Mouse (Mus musculus): ENCODE measurements at regions not wholly inside any gene's neighbourhood (a gene's known extent, or its start where the extent isn't known, plus 50 kb on each side); places are given as distances from the start of the nearest gene placed in this dataset.

DNA sequence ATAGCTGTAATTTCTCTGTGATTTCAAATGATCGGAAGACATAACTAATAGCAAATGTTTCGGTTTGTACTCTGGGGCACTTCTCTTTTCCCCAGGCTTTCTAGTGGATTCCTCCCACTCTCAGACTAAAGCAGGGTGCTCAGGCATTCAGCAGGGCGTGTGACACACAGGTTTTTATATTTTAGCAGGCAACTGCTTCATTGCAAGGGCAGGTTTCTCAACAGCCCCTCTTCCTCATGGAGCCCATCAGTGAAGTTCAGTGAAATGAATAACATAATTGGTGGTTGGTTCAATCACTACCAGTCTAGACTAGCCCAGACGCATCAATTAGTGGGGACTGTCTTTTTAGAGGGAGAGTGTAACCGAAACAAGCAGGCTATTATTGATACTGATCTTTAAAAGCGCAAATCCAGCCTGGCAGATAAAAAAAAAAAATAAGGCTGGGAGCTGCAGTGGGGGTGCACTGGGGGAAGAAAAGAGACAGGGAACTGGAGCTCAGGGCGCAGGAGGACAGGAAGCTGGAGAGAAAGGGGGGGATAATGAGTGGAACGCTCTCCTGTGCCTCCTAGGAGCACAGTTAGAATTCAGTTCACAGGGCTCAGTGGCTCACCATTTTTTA lies 422.3 kb upstream of the Ubash3b start:
- Histone ChIP-seq H3K4me3 (ENCODE audit: control insufficient read depth, low read depth, low read length) (no peak overlapping the region; the same call in 1 of the 2 replicates), H3K27me3 (ENCODE audit: control insufficient read depth, insufficient read depth, low read length) (no peaks in the 10 kb centered on the region), H3K36me3 (ENCODE audit: control insufficient read depth, insufficient read depth, low read length) (no peaks in the 10 kb centered on the region), H3K27ac (ENCODE audit: control insufficient read depth, insufficient read depth, low read depth, low read length) (peak overlapping the region; percentile 8; the same call in 1 of the 2 replicates), H3K4me1 (ENCODE audit: control insufficient read depth, insufficient read depth, low read length) (peaks cover 2% of the 10 kb centered on the region; the same call in 1 of the 2 replicates)
- TF ChIP-seq CTCF (IDR thresholded peaks at IDR 0.05; ENCODE audit: control insufficient read depth, insufficient read depth, insufficient replicate concordance, low read depth, low read length): no peak

DNA sequence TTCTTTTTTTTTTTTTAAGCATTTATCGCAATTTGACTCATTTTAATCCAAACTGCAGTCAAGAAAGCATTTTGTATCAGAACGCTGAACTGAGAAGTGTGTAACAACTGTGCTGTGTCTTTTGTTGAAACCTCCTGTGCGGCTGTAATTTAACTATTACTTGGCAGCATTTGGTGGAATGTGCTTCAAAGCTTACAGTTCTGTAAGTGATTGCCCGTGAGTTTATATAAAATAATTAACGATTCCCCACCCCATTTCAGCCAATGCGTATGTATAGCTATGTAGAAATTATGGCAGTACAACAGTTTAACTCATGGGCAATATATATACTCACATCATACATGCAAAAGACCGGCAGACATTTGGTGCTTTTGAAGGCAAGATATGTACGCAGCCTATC lies 421.8 kb upstream of the Ubash3b start:
- Histone ChIP-seq H3K27me3 (ENCODE audit: control insufficient read depth, insufficient read depth, low read length) (no peaks in the 10 kb centered on the region), H3K27ac (ENCODE audit: control insufficient read depth, insufficient read depth, low read depth, low read length) (no peak overlapping the region), H3K36me3 (ENCODE audit: control insufficient read depth, insufficient read depth, low read length) (no peaks in the 10 kb centered on the region), H3K4me1 (ENCODE audit: control insufficient read depth, insufficient read depth, low read length) (peaks cover 2% of the 10 kb centered on the region; the same call in 1 of the 2 replicates), H3K4me3 (ENCODE audit: control insufficient read depth, low read depth, low read length) (no peak overlapping the region)
- TF ChIP-seq POLR2A (IDR thresholded peaks at IDR 0.05; ENCODE audit: control insufficient read depth, low read depth, low read length) (no peak), CTCF (IDR thresholded peaks at IDR 0.05; ENCODE audit: control insufficient read depth, insufficient read depth, insufficient replicate concordance, low read depth, low read length) (no peak)

DNA sequence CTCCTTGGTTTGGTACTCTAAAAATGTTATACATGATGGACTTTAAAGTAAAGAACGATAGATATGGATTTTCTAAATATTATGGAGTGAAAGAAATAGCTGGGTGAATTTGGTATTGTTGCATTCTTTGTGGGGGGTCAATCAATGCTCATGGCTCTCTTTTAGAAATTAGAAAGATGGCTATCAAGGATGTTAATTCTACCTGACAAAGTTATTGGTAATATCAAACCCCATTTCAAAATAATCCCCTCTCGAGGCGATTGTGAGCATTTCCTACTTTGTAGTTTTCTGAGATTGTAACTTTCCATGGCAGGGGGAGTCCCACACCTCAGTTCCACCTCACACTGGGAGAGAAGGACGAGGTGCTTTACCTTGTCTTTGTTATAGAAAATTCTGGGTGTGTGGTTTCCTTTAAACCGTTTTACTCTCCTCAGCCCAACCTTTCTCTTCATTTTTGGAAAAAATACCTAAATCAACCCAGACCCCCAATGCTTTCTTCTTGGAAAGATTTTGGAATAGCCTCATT lies 421.3 kb upstream of the Ubash3b start:
- H3K36me3 ChIP-seq (ENCODE audit: control insufficient read depth, insufficient read depth, low read length): no peaks in the 10 kb centered on the region
- peaks cover 2% of the 10 kb centered on the region; the same call in 1 of the 2 replicates for H3K4me1 ChIP-seq (ENCODE audit: control insufficient read depth, insufficient read depth, low read length)
- TF ChIP-seq CTCF (IDR thresholded peaks at IDR 0.05; ENCODE audit: control insufficient read depth, insufficient read depth, insufficient replicate concordance, low read depth, low read length) (no peak), POLR2A (IDR thresholded peaks at IDR 0.05; ENCODE audit: control insufficient read depth, low read depth, low read length) (no peak)
- H3K27ac ChIP-seq (ENCODE audit: control insufficient read depth, insufficient read depth, low read depth, low read length): peak overlapping the region; percentile 29; the same call in 1 of the 2 replicates
- H3K27me3 ChIP-seq (ENCODE audit: control insufficient read depth, insufficient read depth, low read length): no peaks in the 10 kb centered on the region
- H3K4me3 ChIP-seq (ENCODE audit: control insufficient read depth, low read depth, low read length): no peak overlapping the region

DNA sequence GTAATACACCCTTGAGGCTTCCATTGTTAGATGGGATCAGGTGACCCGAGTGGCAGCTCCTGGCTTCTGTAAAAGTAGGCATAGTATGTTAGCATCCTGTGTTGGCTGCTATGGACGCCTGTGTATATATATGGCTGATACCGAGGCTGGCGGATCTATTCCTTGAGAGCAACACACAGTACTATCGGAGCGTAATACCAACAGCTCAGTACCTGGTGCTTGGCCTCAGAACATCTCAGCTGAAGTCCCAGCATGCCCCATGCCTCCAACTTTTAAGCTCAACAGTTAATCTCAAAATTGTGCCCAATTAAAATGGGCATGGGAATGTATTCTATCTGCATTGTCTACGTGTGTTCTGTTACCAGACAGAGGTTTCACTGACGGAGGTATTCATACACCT lies 420.7 kb upstream of the Ubash3b start:
- Histone ChIP-seq H3K4me1 (ENCODE audit: control insufficient read depth, insufficient read depth, low read length) (peaks cover 2% of the 10 kb centered on the region; the same call in 1 of the 2 replicates), H3K27ac (ENCODE audit: control insufficient read depth, insufficient read depth, low read depth, low read length) (0 out of 2 replicates have a peak overlapping the region, but pooled peaks have one; percentile 21), H3K4me3 (ENCODE audit: control insufficient read depth, low read depth, low read length) (peak overlapping the region; percentile 39), H3K27me3 (ENCODE audit: control insufficient read depth, insufficient read depth, low read length) (no peaks in the 10 kb centered on the region), H3K36me3 (ENCODE audit: control insufficient read depth, insufficient read depth, low read length) (no peaks in the 10 kb centered on the region)
- TF ChIP-seq POLR2A (IDR thresholded peaks at IDR 0.05; ENCODE audit: control insufficient read depth, low read depth, low read length) (no peak), CTCF (IDR thresholded peaks at IDR 0.05; ENCODE audit: control insufficient read depth, insufficient read depth, insufficient replicate concordance, low read depth, low read length) (no peak)

DNA sequence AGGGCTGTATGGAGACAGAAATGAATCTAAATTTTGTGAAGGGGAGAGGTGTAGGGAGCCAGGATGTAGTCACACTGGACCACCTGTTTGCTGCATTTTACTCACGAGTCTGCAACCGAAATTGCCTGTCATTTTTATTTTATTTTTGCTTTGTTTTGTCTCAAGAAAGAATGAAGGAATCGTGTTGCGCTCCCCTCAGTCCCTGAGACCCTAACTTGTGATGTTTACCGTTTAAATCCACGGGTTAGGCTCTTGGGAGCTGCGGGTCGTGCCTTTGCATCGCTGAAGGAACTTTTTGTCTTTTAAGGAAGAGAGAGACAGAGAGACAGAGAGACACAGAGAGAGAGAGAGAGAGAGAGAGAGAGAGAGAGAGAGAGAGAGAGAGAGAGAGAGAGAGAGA lies 420.2 kb upstream of the Ubash3b start:
- no peak for TF ChIP-seq POLR2A (IDR thresholded peaks at IDR 0.05; ENCODE audit: control insufficient read depth, low read depth, low read length)
- TF ChIP-seq CTCF (IDR thresholded peaks at IDR 0.05; ENCODE audit: control insufficient read depth, insufficient read depth, insufficient replicate concordance, low read depth, low read length): no peak
- Histone ChIP-seq H3K36me3 (ENCODE audit: control insufficient read depth, insufficient read depth, low read length) (no peaks in the 10 kb centered on the region), H3K4me3 (ENCODE audit: control insufficient read depth, low read depth, low read length) (peak overlapping the region; percentile 39), H3K4me1 (ENCODE audit: control insufficient read depth, insufficient read depth, low read length) (peaks cover 2% of the 10 kb centered on the region; the same call in 1 of the 2 replicates), H3K27ac (ENCODE audit: control insufficient read depth, insufficient read depth, low read depth, low read length) (peak overlapping the region; percentile 39), H3K27me3 (ENCODE audit: control insufficient read depth, insufficient read depth, low read length) (no peaks in the 10 kb centered on the region)

DNA sequence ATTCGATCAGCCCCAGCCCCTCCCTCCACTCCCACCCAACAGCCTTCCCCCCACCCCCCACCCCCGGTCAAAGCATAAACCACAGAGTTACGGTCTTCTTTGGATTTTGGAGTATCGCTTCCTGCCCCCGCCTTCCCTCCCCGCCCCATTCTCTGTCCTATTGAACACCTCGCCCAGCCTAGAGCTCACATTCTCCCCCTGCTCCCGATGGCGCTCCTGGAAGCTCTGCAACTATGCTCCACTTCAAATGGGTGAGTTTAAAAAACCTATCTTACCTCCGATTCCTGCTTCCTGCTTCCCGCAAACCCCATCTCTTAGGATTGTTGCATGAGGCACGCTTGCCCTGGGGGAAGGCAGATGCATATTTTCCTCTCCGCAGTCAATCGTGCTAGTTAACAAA lies 419.7 kb upstream of the Ubash3b start:
- no peaks in the 10 kb centered on the region for H3K27me3 ChIP-seq (ENCODE audit: control insufficient read depth, insufficient read depth, low read length)
- peak overlapping the region; percentile 73; the same call in 1 of the 2 replicates for H3K27ac ChIP-seq (ENCODE audit: control insufficient read depth, insufficient read depth, low read depth, low read length)
- H3K36me3 ChIP-seq (ENCODE audit: control insufficient read depth, insufficient read depth, low read length): no peaks in the 10 kb centered on the region
- peak overlapping the region; percentile 72 for H3K4me3 ChIP-seq (ENCODE audit: control insufficient read depth, low read depth, low read length)
- H3K4me1 ChIP-seq (ENCODE audit: control insufficient read depth, insufficient read depth, low read length): peaks cover 2% of the 10 kb centered on the region; the same call in 1 of the 2 replicates
- TF ChIP-seq POLR2A (IDR thresholded peaks at IDR 0.05; ENCODE audit: control insufficient read depth, low read depth, low read length) (no peak; the same call in 1 of the 2 replicates), CTCF (IDR thresholded peaks at IDR 0.05; ENCODE audit: control insufficient read depth, insufficient read depth, insufficient replicate concordance, low read depth, low read length) (no peak)

DNA sequence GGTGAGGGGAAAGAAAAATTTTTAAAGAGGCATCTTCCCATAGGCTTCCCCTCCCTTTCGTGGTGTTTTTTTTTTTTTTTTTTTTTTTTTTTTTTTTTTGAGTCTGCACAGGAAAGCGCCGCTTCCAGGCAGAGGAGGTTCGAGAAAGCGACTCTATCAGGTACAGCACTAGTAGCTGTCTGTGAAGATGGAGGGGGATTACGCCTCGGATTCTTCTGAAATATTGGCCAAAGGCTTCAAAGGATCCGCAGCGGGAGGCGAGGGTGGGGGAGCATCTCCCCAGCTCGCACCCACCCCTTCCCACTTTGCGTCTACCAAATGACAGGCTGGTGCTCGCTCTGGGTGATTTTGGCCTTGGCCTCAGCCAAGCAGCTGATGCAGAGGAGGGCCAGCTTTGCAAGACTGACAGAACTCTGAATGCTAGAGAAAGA lies 419.1 kb upstream of the Ubash3b start:
- peak overlapping the region; percentile 73 for H3K27ac ChIP-seq (ENCODE audit: control insufficient read depth, insufficient read depth, low read depth, low read length)

More for the DNA sequence above, 419.1 kb upstream of the Ubash3b start:
- Histone ChIP-seq H3K4me1 (ENCODE audit: control insufficient read depth, insufficient read depth, low read length) (peaks cover 2% of the 10 kb centered on the region; the same call in 1 of the 2 replicates), H3K27me3 (ENCODE audit: control insufficient read depth, insufficient read depth, low read length) (no peaks in the 10 kb centered on the region), H3K36me3 (ENCODE audit: control insufficient read depth, insufficient read depth, low read length) (no peaks in the 10 kb centered on the region), H3K4me3 (ENCODE audit: control insufficient read depth, low read depth, low read length) (peak overlapping the region; percentile 75)
- TF ChIP-seq POLR2A (IDR thresholded peaks at IDR 0.05; ENCODE audit: control insufficient read depth, low read depth, low read length): no peak
- no peak for TF ChIP-seq CTCF (IDR thresholded peaks at IDR 0.05; ENCODE audit: control insufficient read depth, insufficient read depth, insufficient replicate concordance, low read depth, low read length)
